Mouse (Mus musculus) urinary bladder, postnatal 14 days (tissue): ENCODE measurements around the gene Zcchc9.
A peak's percentile ranks its signal among the peaks of the same experiment; 100 is the strongest.
"Not testable (repeated sequence)": the region's sequence is repeated elsewhere in the genome, so short reads cannot be mapped to it uniquely, and the experiment has no call there.

Experiments
- DNase-seq: peaks from one replicate; pipeline ENCODE4 v3.0.0; 2021; ENCODE audit warnings: low spot score

Gene Zcchc9

DNA sequence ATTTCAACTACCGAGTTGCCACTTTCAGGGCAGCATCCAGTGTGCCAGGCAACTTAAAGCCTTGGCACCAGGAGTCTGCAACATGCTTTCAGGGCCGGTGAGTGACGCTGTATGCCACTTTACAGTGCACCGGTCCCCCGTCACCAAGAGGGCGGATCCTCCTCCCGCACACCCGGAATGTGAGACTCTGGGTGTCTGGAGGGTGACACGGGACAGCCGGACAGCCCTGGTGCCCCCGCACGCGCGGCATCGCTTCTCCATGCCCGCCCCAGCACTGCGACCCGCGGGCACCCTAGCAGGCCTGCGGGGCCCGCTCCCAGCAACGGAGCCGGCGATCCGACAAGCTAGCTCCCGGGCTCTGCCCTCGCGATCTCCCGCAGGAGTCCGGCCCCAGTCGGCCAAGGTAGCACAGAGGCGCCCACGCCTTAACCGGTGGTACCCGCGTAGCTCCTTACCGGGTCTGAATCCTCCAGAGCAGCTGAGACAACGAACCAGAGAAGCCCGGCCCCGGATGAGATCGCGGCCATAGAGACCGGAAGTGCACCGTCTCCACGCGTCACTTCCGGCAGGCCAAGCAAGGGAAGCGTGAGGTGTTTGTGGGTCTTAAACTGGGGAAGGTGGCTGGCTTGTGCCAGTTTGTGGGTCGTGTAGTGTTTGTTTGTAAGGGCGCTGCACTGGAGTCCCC is at the start of gene Zcchc9:
Gene Zcchc9 (minus strand): TSS at position 551 of the 685 bp plus-strand sequence.
- DNase-seq = peak; percentile 88

DNA sequence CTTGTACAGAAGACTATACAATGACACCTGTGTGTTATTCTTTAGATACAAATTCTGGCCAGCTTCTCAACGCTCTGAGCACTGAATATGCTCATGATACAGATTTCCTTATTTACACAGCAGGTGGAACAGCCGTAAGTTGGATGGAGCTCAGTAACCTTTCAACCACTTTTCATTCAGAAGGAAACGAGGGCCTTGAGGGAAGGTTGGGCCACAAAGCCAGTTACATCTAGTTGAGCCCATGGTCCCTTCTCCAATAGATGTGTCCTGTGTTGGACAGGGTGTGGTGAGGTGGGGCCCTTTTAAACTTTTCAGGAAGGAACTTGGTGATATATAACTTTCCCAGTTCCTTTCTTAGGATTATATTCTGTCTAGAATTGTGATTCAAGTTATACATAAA is 46.9 kb upstream of the Zcchc9 start:
- DNase-seq = no peak

DNA sequence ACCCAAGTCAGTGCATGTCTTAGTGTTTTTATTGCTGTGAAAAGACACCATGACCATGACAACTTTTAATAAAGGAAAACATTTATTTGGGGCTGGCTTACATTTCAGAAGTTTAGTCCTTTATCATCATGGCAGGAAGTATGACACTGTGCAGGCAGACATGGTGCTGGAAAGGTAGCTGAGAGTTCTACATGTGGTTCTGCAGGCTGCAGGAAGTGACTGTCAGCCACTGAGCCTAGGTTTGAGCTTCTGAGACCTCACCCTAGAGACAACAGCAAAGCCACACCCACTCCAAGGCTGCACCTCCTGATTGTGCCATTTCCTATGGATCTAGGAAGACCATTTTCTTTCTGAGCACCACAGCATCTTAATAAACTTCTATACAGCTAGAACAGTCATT is 20.4 kb upstream of the Zcchc9 start:
- no peak for DNase-seq

DNA sequence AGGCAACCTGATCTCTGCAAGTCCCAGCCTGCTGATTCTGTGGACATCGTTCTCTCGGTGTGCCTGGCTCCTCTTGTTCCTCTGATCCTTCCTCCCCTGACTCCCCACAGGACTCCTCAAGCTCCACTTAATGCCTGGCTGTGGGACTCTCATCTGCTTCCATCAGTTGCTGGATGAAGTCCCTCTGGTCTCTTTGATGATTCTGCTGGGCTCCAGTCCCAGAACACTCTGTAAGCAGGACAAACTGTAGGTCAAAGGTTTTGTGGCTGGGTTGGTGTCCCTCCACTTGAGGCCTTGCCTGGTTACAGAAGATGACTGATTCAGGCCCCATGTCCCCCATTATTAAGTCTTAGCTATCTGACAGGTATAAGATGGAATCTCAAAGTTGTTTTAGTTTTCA is 18.6 kb upstream of the Zcchc9 start:
- DNase-seq = no peak

DNA sequence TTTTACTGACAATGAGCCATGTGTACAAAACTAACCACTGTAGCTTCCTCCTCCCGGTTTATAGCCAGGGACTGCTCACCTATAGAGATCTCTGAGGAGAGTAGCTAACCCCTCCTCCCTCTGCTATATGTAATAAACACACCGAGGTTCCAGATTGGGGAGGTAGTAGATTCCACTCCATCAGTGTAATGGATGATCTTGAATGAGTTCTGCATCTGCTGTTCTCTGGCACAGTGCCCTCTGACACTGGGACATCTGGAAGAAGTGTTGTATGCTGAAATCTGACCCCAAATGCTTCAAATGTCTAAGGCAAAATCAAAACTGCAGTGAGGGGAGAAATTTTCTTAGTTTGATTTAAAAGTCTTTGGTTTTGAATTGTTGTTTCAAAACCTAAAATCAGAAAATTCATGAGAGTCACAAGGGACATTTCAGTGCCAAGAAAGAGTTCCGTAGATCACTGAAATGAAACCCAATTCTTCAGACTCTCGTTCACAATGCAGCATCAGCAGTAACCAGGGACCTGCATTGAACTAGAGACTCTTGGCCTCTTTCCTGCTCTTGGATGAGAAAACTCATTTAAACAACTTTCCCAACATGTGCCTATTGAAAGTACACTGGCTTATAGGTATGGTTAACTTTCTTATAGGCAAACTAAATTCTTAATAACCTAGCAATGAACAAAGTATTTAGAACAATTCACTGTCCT is 17.5 kb upstream of the Zcchc9 start:
- DNase-seq = no peak

DNA sequence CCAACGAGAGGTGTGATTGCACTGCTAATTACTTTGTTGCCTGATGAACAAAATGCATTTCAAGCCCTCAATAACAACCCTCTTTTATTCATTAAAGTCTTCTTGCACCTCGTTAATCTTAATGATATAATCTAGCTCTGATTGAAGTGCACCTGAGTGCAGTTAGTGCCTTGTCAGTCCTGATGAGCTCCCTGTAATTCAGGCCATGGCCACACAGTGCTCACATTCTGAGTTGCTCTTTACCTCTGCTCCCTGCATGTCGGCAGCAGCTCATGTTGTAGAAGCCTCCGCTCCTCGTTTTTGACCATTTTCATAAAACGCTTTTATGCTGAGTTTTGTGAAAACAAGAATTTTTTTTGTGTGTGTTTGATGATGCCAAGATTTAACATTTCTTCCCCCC is 16.2 kb upstream of the Zcchc9 start:
- no peak for DNase-seq

DNA sequence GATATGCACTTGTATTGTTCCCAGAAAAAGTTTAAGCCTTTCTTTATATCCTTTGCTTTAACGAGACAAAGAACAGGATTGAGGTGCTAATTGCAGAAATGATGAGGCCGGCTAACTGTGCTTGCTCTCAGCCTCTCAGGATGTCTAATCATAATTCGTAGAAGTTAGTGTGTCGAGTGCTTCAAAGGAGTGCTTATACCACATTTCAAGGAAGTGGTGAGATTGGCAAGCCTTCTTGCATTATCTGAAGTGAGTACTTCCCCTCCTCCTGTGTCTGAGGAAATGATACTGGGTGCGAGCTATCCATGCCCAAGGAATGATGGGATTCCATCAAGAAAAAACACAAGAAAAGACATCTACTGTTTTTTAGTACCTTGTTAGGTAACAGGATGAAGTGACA is 7.2 kb upstream of the Zcchc9 start:
- DNase-seq = no peak

DNA sequence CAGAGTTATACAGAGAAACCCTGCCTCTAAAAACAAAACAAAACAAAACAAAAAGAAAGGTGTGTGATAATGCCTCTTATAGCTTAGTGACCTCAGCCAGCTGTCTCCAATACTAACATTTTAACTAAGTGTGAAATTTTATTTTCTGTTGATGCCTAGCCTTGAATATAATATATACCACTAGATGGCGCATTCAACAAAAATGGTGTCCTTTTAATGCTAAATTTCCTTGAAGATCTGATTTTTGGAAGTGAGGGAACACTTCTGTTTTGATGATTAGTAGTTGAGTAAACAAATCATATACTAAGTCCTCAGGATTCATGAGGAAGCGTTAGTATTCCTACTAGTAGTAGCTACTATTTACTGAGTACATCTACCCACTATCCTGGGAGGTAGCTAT is 2.0 kb upstream of the Zcchc9 start:
- no peak for DNase-seq

DNA sequence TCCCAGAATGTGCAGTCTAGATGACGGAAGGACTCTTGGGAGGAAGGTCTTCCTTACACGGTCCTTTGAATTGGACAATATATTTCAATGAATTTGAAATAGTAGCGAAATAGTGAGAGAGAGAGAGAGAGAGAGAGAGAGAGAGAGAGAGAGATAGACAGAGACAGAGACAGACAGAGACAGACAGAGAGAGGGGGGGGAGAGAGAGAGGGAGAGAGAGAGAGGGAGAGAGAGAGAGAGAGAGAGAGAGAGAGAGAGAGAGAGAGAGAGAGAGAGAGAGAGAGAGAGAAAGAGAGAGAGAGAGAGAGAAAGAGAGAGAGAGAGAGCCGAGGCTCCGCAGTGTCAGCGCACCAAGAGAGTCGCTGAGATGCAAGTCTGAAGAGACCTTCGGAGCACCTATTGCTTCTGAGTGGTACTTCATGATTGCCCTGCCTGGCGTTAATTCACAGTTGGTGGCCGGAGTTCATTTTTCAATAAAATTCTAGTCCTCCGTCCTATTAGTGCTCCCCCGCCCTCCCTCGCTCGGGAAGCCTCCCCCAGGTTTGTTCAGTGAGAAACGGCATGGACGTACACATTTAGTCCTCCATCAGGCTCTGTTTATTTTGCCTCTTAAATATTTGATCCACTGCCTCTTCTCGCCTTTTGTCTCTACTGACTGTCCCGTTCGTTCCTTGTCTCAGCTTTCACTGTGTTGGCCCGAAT is 520 bp upstream of the Zcchc9 start:
- no peak for DNase-seq

DNA sequence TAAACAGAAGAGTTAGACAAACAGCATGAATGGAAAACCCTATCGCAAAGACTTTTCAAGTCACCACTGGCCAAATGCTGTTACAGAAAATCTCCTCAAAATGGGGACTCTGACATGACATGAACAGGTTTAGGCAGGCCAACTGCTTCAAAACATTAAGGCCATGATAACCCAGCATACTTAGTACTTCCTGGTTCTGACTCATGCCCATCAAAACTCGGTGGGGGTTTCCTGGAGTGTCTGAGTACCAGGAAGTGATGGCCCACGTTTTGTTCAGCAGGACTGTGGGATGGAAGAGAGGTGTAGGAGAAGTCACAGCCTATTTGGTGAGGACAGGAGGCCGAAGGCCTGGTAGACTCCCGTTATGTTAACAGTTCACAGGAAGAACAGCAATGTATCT is 5.8 kb downstream of the Zcchc9 start:
- no peak for DNase-seq

DNA sequence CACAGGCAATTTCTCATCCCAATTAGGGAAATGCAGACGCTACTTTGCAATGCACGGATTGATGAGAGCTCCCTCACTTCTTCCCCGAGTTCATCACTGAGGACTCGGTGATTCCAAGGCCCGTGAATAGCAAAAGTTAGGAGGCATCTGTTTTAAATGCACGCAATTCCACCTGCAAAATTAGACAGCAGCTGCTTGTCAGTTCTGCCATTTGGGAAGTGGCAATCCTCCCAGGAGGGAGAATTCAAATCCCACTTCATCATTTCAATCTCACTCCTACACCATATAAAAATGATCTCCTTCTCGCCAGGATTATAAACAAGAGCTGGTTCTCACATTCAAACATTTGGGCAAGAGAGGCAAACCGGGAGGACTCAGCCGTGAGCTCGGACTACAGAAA is 10.1 kb downstream of the Zcchc9 start:
- no peak for DNase-seq

DNA sequence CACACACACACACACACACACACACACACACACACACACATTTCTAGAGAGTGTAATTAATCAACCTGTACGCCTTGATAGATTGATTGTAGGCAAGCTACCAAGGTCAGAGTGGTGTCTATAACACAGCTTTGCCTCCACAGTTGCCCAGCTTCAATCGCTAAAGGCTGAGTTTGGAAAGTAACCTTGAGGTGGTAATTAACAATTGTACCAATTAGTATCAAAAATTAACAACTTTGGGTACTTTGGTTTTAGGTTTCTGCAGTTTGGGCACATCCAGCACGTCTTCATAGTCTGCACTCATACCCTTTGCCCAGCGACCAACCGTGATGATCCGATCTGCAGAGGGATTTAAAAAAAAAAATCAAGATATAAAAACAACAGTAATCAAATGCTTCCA is 10.6 kb downstream of the Zcchc9 start:
- no peak for DNase-seq

DNA sequence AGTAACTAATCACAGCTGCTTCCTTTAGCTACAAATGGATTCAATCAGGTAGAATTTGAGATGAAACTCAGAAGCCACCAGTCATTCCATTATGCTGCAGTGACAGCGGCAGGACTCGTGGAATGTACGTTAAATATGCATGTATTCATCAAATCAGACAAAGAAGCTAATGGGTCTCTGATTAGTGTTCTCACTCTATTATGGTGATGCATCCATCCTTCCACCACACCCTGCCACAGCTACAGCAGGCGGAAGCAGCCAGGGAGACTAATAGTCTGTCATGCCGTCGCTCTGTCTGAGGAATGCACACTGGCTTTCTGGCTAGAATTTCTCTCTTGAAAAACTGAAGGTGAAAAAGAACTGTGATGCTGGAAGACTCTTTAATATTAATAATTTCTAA is 11.5 kb downstream of the Zcchc9 start:
- DNase-seq = no peak

DNA sequence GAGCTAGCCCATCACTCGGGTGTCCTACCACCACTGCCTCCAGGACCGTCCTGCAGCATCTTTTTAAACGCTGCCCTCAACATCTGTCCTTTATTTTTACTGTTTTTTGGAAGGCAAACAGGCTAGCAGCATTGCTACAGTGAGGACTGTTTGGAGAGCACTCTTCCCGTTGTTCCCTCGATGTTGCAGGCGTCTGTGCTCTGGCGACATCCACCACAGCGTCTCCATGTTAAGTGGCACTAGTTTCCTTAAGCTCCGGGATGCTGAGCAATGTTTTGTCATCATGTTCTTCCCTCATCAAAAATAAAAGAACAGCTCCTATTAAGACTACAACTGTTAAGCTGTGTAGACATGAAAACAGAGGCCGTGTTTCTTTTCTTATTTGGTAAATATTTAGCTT is 11.9 kb downstream of the Zcchc9 start:
- DNase-seq = no peak

DNA sequence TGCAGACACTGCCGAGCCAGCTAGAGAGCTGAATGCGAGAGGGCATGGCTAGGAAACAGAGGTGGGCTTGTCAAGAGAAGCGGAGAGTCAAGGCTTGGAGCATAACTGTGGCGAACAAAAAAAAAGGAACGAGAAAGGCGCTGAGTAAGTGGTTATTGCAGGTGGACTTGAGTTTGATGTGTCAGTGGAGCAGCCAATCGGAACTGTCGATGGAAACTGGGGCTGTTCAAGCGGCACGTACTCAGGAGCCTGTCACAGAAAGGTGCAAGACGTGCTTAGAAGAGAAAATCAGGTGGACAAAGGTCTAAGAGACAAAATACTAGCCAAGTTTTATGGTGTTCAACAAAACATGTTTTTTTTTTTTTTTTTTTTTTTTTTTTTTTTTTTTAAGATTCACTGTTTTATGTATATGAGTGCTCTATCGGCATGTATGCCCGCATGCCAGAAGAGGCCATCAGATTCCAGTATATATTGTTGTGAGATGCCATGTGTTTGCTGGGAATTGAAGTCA is 12.5 kb downstream of the Zcchc9 start:
- DNase-seq = no peak

DNA sequence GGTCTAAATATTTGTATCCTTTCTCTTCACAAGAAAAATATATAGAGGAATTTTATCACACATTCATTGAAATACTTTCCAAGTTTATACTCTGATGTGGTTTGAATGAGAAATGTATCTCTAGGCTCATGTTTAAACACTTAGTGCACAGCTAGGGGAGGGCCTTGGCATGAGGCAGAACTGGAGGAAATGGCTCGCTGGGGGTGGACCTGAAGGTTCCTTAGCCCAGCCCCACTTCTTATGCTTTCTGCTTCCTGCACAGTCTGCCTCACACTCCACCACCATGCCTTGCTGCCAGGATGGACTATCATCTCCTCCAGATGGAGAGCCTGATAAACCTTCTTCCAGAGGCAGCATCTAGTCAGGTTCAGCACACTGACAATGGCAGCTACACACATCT is 15.5 kb downstream of the Zcchc9 start:
- no peak for DNase-seq

DNA sequence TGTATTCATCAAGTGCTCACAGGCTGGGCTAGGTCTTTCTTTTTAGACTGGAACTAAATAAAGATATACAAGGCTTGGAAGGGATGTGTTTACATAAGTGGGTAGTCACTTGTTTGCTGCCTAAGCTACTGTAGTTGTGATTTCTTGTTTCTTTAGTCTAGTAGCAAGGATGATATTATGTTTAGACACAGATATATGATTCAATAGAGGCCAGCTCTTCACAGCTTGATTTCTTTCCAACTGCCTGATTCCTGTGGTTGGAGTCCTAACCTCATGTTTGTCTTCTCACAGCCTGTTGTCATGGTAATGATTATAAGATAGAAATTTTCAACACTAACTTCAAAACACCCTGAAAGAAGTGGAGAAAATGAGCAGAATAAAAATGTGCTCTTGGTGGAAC is 27.6 kb downstream of the Zcchc9 start:
- DNase-seq = no peak

DNA sequence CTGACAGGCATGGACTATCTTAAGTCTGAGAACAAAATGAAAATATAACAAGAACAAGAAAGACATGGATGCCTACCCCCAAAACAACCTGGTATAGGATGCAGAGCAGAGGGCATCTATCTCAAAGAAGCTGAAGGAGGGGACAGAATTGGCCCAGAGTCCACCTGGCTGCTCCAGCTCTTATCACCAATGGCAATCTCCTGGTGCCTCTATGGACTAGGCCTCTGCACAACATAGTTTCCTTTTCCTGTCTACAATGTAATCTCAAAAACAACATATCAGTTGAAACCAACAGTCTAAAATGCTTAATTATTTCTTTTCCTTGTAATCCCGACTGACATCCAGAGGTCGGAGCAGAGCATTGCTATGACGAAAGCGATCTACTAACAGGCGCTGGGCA is 29.4 kb downstream of the Zcchc9 start:
- no peak for DNase-seq

DNA sequence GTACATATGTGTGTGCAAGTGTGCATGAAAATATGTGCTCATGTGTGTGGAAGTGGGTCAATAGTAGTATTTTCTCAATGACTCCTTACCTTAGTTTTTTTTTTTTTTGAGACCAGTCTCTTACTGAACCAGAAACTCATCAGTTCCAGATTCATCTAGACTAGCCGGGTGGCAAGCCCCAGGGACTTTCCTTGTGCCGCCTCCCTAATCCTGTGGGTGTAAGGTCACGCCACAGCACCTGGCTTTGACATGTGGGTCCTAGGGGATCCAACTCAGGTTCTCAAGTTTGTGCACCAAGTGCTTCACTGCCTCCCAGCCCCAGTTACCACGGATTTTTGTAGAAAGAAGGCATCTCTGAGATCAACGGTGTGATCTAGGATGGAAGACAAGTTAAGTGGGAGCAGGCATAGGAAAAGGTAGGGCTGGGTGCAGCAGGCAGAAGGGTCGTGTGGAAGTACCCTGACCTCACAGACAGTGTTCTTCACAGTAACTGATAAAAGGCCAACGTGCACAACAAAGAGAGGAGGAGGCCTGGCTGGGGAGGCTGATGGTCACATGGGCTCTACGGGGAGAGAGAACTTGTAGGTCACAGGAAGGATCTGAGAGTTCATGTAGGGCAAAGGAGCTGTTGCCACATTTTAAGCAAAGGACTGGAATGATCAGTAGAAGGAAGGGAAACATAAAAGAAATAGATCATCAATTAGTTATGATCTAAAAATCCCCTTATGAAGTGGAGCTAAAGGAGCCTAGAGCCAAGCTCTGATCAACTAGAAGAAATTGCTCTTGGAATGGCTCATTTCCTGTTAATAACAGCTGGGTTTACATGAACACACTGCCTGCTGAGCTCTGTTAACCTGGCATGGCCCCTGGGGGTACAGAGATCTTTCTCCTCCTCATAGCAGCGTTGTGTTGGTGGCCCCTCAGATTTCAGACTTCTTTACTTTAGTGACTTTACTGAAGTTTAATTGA is 38.5 kb downstream of the Zcchc9 start:
- DNase-seq = no peak

DNA sequence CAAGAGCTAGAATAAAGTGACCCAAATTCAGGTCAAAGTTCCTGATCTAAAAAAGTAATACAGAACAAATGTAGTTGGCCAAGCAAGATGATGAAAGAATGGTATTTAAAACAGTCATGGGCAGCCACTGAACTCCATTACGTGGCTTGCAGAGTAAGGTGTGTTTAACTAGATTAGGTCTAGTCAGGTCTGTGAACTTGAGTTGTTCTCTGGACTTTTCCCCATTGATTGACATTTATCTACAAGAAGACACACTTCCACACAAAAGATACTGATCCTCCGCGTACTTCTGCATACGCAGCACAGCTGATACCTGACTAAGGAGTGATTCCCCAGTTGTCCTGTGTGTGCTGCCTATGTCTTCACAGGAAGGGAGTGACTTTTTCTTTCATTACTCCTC is 41.9 kb downstream of the Zcchc9 start:
- DNase-seq = no peak

DNA sequence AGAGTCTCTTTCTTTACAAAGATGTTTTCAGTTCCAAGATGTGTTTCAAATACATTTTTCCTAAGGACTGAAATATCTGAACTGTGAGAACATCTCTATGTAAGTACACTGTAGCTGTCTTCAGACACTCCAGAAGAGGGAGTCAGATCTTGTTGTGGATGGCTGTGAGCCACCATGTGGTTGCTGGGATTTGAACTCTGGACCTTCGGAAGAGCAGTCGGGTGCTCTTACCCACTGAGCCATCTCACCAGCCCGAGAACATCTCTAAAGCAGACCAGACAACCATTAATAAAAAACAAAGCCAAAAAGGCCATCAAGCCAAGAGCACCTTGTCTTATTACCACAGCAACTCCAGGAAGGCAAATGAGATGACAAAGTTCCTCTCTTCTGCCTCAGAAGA is 43.9 kb downstream of the Zcchc9 start:
- not testable (repeated sequence) for DNase-seq
